Mouse (Mus musculus) spleen, adult 12 weeks (tissue): ENCODE data around the gene Lyst.

Experiments
- DNase-seq: peaks from one replicate; pipeline ENCODE4 v3.0.0; 2022; ENCODE audit warnings: low spot score

The Lyst gene

GRCm38 (mm10) chr13:13573572-13574257 is 16.5 kb upstream of the Lyst start:
- DNase-seq, result no peak

- DNase-seq, result no peak
These were observed 15.8 kb upstream of the Lyst start for GRCm38 (mm10) chr13:13574258-13574870.

GRCm38 (mm10) chr13:13575106-13575505 is 15.1 kb upstream of the Lyst start:
- no peak for DNase-seq

- no peak for DNase-seq
These were observed 13.6 kb upstream of the Lyst start for GRCm38 (mm10) chr13:13576469-13577205.

- DNase-seq, result no peak
These were observed 8.2 kb upstream of the Lyst start for GRCm38 (mm10) chr13:13581988-13582387.

- DNase-seq, result no peak
These were observed 6.7 kb upstream of the Lyst start for GRCm38 (mm10) chr13:13583473-13583872.

GRCm38 (mm10) chr13:13587653-13588184 is 2.5 kb upstream of the Lyst start:
- no peak for DNase-seq

GRCm38 (mm10) chr13:13588518-13588917 is 1.7 kb upstream of the Lyst start:
- DNase-seq, result no peak

GRCm38 (mm10) chr13:13589032-13589431 is 1.2 kb upstream of the Lyst start:
- no peak for DNase-seq

- no peak for DNase-seq
These were observed 1.7 kb downstream of the Lyst start for GRCm38 (mm10) chr13:13591892-13592291.

GRCm38 (mm10) chr13:13596424-13597044 is 6.3 kb downstream of the Lyst start:
- DNase-seq, result no peak

GRCm38 (mm10) chr13:13597896-13598295 is 7.7 kb downstream of the Lyst start:
- DNase-seq, result no peak

GRCm38 (mm10) chr13:13601407-13601806 is 11.2 kb downstream of the Lyst start:
- DNase-seq, result no peak

- DNase-seq, result no peak
These were observed 16.0 kb downstream of the Lyst start for GRCm38 (mm10) chr13:13606149-13606548.

- no peak for DNase-seq
These were observed 18.1 kb downstream of the Lyst start for GRCm38 (mm10) chr13:13608311-13608710.

GRCm38 (mm10) chr13:13609655-13610054 is 19.5 kb downstream of the Lyst start:
- no peak for DNase-seq

- no peak for DNase-seq
These were observed 22.7 kb downstream of the Lyst start for GRCm38 (mm10) chr13:13612882-13613281.

- no peak for DNase-seq
These were observed 24.0 kb downstream of the Lyst start for GRCm38 (mm10) chr13:13614235-13614634.

GRCm38 (mm10) chr13:13621456-13621855 is 31.3 kb downstream of the Lyst start:
- DNase-seq, result no peak

GRCm38 (mm10) chr13:13622565-13622964 is 32.4 kb downstream of the Lyst start:
- no peak for DNase-seq

GRCm38 (mm10) chr13:13633746-13634145 is 43.5 kb downstream of the Lyst start:
- no peak for DNase-seq

- no peak for DNase-seq
These were observed 44.5 kb downstream of the Lyst start for GRCm38 (mm10) chr13:13634706-13635105.
